Mouse (Mus musculus): ENCODE results near the gene Ppp1r1b. TPM values are rescaled to one million over a fixed set of nuclear protein-coding genes. Genes with fewer than 3 reads are reported as not detected.

The Ppp1r1b gene
- polyA plus RNA-seq, 1 experiment from 2014 or later = 20.2 TPM

GRCm38 (mm10) chr11:98355732-98356299, 7.6 kb downstream of the Ppp1r1b start:
- WGBS = 9% methylated on average over 6 of the region's 6 CpGs
- Histone ChIP-seq H3K4me1 (peaks cover 48% of the 10 kb centered on the region), H3K4me3 (replicated peaks) (no peak overlapping the region), H3K36me3 (no peaks in the 10 kb centered on the region), H3K4me2 (no peak overlapping the region), H3K9ac (no peak overlapping the region), H3K27me3 (replicated peaks) (peaks cover 18% of the 10 kb centered on the region; the same call in 1 of the 2 replicates), H3K9me3 (no peaks in the 10 kb centered on the region), H3K27ac (peak overlapping the region; percentile 94; the same call in 1 of the 2 replicates)
- ATAC-seq (ENCODE audit: insufficient read depth, low FRiP score, low read depth) = no peak

- no peaks in the 10 kb centered on the region for H3K9me3 ChIP-seq
- no peak overlapping the region for H3K4me3 ChIP-seq (replicated peaks)
- H3K4me2 ChIP-seq = peak overlapping the region; percentile 80
- peak; percentile 67 for ATAC-seq (ENCODE audit: insufficient read depth, low FRiP score, low read depth)
- 63% methylated on average over 7 of the region's 7 CpGs for WGBS
- peaks cover 55% of the 10 kb centered on the region for H3K4me1 ChIP-seq
- H3K9ac ChIP-seq = no peak overlapping the region
- peak overlapping the region; percentile 94 for H3K27ac ChIP-seq
- H3K36me3 ChIP-seq = no peaks in the 10 kb centered on the region
- 0 out of 2 replicates have a peak, but pooled peaks cover 9% of the 10 kb centered on the region for H3K27me3 ChIP-seq (replicated peaks)
These were observed 8.6 kb downstream of the Ppp1r1b start for GRCm38 (mm10) chr11:98356625-98357394.

GRCm38 (mm10) chr11:98357396-98358160, 9.4 kb downstream of the Ppp1r1b start:
- 7% methylated on average over 13 of the region's 13 CpGs for WGBS
- H3K27ac ChIP-seq = peak overlapping the region; percentile 94
- H3K9me3 ChIP-seq = no peaks in the 10 kb centered on the region
- peak overlapping the region; percentile 82 for H3K4me3 ChIP-seq (replicated peaks)
- H3K4me1 ChIP-seq = peaks cover 55% of the 10 kb centered on the region
- no peak overlapping the region; the same call in 1 of the 2 replicates for H3K9ac ChIP-seq
- H3K27me3 ChIP-seq (replicated peaks) = 0 out of 2 replicates have a peak, but pooled peaks cover 1% of the 10 kb centered on the region
- ATAC-seq (ENCODE audit: insufficient read depth, low FRiP score, low read depth) = no peak
- no peaks in the 10 kb centered on the region for H3K36me3 ChIP-seq
- peak overlapping the region; percentile 80 for H3K4me2 ChIP-seq

- H3K4me3 ChIP-seq (replicated peaks) = peak within 1 kb of the TSS; percentile 82
- peak; percentile 76 for ATAC-seq (ENCODE audit: insufficient read depth, low FRiP score, low read depth)
- peaks cover 55% of the 10 kb centered on the region for H3K4me1 ChIP-seq
- H3K4me2 ChIP-seq = peak within 1 kb of the TSS; percentile 80
- H3K9me3 ChIP-seq = no peaks in the 10 kb centered on the region
- no peaks in the 10 kb centered on the region for H3K36me3 ChIP-seq
- H3K9ac ChIP-seq = peak within 1 kb of the TSS; percentile 82
- under 1% methylated on average over 60 of the region's 60 CpGs for WGBS
- no peaks in the 10 kb centered on the region for H3K27me3 ChIP-seq (replicated peaks)
- peak within 1 kb of the TSS; percentile 94 for H3K27ac ChIP-seq
These were observed 10.2 kb downstream of the Ppp1r1b start, which contains the start of gene Stard3 for GRCm38 (mm10) chr11:98358161-98359083. Gene Stard3, plus strand, starts transcription at chr11:98358368.

GRCm38 (mm10) chr11:98360866-98361521, 12.8 kb downstream of the Ppp1r1b start:
- no peak overlapping the region for H3K4me3 ChIP-seq (replicated peaks)
- H3K27me3 ChIP-seq (replicated peaks) = no peaks in the 10 kb centered on the region
- no peaks in the 10 kb centered on the region for H3K9me3 ChIP-seq
- 67% methylated on average over 9 of the region's 9 CpGs for WGBS
- no peak overlapping the region for H3K9ac ChIP-seq
- H3K4me2 ChIP-seq = peak overlapping the region; percentile 21; the same call in 1 of the 2 replicates
- peaks cover 50% of the 10 kb centered on the region for H3K4me1 ChIP-seq
- ATAC-seq (ENCODE audit: insufficient read depth, low FRiP score, low read depth) = no peak
- no peaks in the 10 kb centered on the region for H3K36me3 ChIP-seq
- H3K27ac ChIP-seq = peak overlapping the region; percentile 44; the same call in 1 of the 2 replicates

GRCm38 (mm10) chr11:98363817-98364216, 15.6 kb downstream of the Ppp1r1b start:
- H3K4me2 ChIP-seq = no peak overlapping the region
- H3K4me1 ChIP-seq = peaks cover 31% of the 10 kb centered on the region
- no peak overlapping the region for H3K4me3 ChIP-seq (replicated peaks)
- no peak overlapping the region for H3K9ac ChIP-seq
- no peak for ATAC-seq (ENCODE audit: insufficient read depth, low FRiP score, low read depth)
- H3K9me3 ChIP-seq = no peaks in the 10 kb centered on the region
- WGBS = 64% methylated on average over 5 of the region's 5 CpGs
- H3K27ac ChIP-seq = no peak overlapping the region
- H3K27me3 ChIP-seq (replicated peaks) = no peaks in the 10 kb centered on the region
- no peaks in the 10 kb centered on the region for H3K36me3 ChIP-seq

GRCm38 (mm10) chr11:98364410-98364809, 16.2 kb downstream of the Ppp1r1b start:
- Histone ChIP-seq H3K4me2 (no peak overlapping the region), H3K27ac (no peak overlapping the region), H3K4me1 (peaks cover 25% of the 10 kb centered on the region), H3K36me3 (no peaks in the 10 kb centered on the region), H3K9me3 (no peaks in the 10 kb centered on the region), H3K4me3 (replicated peaks) (no peak overlapping the region), H3K27me3 (replicated peaks) (no peaks in the 10 kb centered on the region), H3K9ac (no peak overlapping the region)
- ATAC-seq (ENCODE audit: insufficient read depth, low FRiP score, low read depth) = no peak
- WGBS = 76% methylated on average over 5 of the region's 5 CpGs

GRCm38 (mm10) chr11:98366290-98366689, 18.1 kb downstream of the Ppp1r1b start:
- H3K4me2 ChIP-seq = no peak overlapping the region
- H3K27ac ChIP-seq = no peak overlapping the region
- no peak overlapping the region for H3K4me3 ChIP-seq (replicated peaks)
- no peaks in the 10 kb centered on the region for H3K9me3 ChIP-seq
- peaks cover 6% of the 10 kb centered on the region; the same call in 1 of the 2 replicates for H3K4me1 ChIP-seq
- 60% methylated on average over 10 of the region's 10 CpGs for WGBS
- ATAC-seq (ENCODE audit: insufficient read depth, low FRiP score, low read depth) = no peak
- no peak overlapping the region for H3K9ac ChIP-seq
- no peaks in the 10 kb centered on the region for H3K36me3 ChIP-seq
- H3K27me3 ChIP-seq (replicated peaks) = no peaks in the 10 kb centered on the region

- no peak overlapping the region for H3K27ac ChIP-seq
- H3K4me2 ChIP-seq = no peak overlapping the region
- H3K36me3 ChIP-seq = no peaks in the 10 kb centered on the region
- 78% methylated on average over 10 of the region's 10 CpGs for WGBS
- ATAC-seq (ENCODE audit: insufficient read depth, low FRiP score, low read depth) = no peak
- H3K9me3 ChIP-seq = no peaks in the 10 kb centered on the region
- H3K4me3 ChIP-seq (replicated peaks) = no peak overlapping the region
- H3K4me1 ChIP-seq = peaks cover 9% of the 10 kb centered on the region; the same call in 1 of the 2 replicates
- no peaks in the 10 kb centered on the region for H3K27me3 ChIP-seq (replicated peaks)
- no peak overlapping the region for H3K9ac ChIP-seq
These were observed 19.1 kb downstream of the Ppp1r1b start for GRCm38 (mm10) chr11:98367171-98367862.

GRCm38 (mm10) chr11:98367863-98368186, 19.6 kb downstream of the Ppp1r1b start:
- Histone ChIP-seq H3K4me1 (peaks cover 10% of the 10 kb centered on the region; the same call in 1 of the 2 replicates), H3K27ac (no peak overlapping the region), H3K36me3 (no peaks in the 10 kb centered on the region), H3K9me3 (no peaks in the 10 kb centered on the region), H3K9ac (no peak overlapping the region), H3K4me3 (replicated peaks) (no peak overlapping the region), H3K27me3 (replicated peaks) (no peaks in the 10 kb centered on the region), H3K4me2 (no peak overlapping the region)
- 79% methylated on average over 7 of the region's 7 CpGs for WGBS
- no peak for ATAC-seq (ENCODE audit: insufficient read depth, low FRiP score, low read depth)
